Mouse (Mus musculus) ES-E14 (cell line): Measurements from ENCODE around the gene Padi3.

ENCODE experiments used
- CHD2 ChIP-seq: IDR thresholded peaks from 2 replicates; pipeline ENCODE4 v1.6.1; 2014; ENCODE audit warnings: mild to moderate bottlenecking, low read depth, low read length, inconsistent platforms
- HCFC1 ChIP-seq: IDR thresholded peaks from 2 replicates; pipeline ENCODE4 v1.6.1; 2012; ENCODE audit warnings: low read length, inconsistent platforms, borderline replicate concordance; ENCODE audit not compliant: insufficient read depth
- MAFK ChIP-seq: IDR thresholded peaks from 2 replicates; pipeline ENCODE4 v1.6.1; 2014; ENCODE audit warnings: mild to moderate bottlenecking, low read depth, low read length, inconsistent platforms; ENCODE audit not compliant: insufficient read depth
- ZC3H11A ChIP-seq: IDR thresholded peaks from 2 replicates; pipeline ENCODE4 v1.6.1; 2012; ENCODE audit warnings: low read depth, mild to moderate bottlenecking, inconsistent platforms, low read length, borderline replicate concordance

GRCm38 (mm10) chr4:140747978-140748377, 62.5 kb downstream of the Padi3 start:
- TF ChIP-seq CHD2 (no peak), HCFC1 (no peak), MAFK (no peak), ZC3H11A (no peak)
